Mouse (Mus musculus) kidney, postnatal 4 days (tissue): ENCODE results near the gene Cfap97d2.

Source experiments
- DNase-seq, 2 experiments: peaks; one replicate each; pipeline ENCODE4 v3.0.0; 2021; ENCODE audit warnings: mixed read lengths in 2 of 2

Cfap97d2 gene

DNA sequence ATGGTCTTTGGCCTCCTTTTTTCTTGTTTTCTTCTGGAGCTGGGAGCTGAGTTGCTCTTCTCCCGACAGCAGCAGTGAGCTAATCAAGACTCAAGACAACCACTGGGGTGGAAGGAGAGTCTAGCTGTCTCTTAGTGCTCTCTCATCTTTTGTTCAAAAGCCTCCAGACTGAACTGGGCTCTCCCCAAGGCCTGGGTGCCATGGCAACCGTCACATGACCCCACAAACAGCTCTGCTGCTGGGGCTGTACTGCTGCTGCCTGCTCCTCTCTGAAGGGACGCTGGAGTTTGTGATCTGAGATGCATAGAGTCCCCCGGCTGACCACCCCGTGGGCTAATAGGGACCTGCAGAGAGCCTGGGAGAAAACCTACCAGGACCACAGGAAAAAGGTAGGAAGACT is at the start of gene Cfap97d2:
Cfap97d2 (plus strand) TSS at position 222 of the 400 bp plus-strand sequence.
- peak; percentile 65 to 70 for DNase-seq

- DNase-seq: no peak
These were observed 48.2 kb upstream of the Cfap97d2 start for GRCm38 (mm10) chr8:13657479-13657878.

DNA sequence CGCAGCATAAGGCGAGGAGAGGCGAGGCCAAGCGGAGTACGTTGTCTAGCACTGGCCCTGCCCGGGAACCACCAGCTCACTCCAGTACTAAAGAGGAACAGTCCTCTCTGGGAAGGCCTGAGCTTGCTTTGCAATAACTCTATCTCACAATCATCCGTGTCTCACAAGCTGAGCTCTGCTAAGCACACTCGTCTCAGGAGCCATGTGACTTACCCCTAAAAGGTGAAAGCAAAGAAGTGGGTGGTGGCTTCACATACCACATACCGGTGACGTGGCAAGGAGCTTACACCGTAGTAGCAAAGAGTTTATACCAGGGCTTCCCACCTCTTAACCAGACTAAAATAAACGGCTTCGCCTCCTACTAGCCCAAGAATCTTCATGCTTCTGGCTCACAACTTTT is 45.4 kb upstream of the Cfap97d2 start:
- no peak for DNase-seq

GRCm38 (mm10) chr8:13664711-13665210 is 40.9 kb upstream of the Cfap97d2 start:
- DNase-seq: no peak

DNA sequence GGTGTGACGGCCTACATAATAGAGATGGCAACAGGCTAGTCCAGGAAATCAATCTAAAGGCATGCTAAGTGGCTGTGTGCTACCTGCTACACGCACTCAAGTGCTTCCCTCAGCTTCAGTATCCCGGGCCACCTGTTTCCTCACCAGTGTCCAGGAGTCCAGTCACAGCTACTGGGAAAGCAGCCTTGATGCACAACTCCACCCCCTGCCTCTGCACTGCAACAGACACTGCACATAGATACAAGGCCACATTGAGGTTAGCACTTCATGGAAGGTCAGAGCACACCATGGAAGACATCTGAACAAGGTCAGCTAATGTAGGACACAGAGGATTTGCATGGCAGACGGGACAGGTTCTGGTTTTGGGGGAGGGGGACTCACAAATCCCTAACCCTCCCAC is 40.2 kb upstream of the Cfap97d2 start:
- no peak for DNase-seq

DNA sequence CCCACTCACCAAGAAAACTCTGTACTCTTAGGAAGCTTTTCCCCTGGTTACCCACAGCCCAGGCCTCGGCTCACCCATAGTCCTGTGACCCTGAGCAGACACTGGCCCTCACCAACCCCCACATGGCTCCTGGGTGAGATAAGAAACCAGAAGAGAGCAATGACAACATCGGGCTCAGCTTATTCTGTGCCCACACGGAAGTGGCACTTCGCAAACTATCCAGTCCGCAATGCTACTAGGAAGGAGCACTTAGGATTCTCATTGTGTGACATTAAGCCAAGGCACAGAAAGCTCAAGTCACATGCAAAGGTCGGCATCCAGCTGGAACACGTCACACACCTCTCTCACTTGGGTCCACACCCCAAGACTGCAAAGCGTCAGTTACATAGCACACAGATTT is 39.7 kb upstream of the Cfap97d2 start:
- DNase-seq: no peak

- DNase-seq: peak; percentile 41 to 68
These were observed 37.8 kb upstream of the Cfap97d2 start for GRCm38 (mm10) chr8:13667917-13668316.

DNA sequence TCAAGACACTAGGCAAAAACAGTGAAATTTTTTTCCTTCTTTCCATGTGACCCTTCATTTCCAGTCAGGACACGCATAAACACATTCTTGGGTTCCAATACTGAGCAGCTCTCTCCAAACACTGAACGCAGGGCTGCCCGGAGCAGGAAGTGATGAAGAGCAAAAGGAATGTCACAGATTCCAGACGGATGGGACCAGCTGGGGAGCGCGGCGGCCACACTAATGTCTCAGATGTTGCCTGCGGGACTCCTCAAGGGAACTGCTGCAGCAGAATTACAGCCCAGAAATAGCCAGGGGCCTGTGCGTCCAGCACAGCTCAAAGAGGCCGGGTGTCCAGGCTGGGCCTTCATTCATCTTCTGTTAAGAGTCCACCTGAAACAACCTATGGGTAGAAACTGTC is 37.3 kb upstream of the Cfap97d2 start:
- DNase-seq: peak; percentile 75 to 85

DNA sequence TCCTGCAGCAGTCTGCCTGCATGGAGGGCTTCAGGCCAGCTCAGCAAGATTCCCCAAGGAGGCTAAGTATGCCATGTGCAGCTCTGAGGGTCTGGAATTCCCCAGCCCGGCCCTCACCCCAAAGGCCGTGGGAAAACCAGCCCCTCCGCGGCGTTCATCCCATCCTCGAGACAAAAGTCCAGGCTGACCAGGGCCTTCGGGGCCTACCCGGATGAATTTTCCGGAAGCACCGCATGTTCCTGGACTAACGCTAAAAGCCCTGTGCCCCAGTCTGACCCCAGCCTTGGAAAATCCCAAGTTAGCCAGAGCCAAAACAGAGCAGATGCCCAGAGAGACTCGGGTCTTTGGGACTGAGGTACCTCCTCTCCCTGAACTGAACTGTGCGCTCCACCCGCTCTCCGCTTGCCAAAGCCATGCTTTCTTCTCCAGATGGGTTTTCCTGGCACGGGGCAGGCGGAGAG is 35.6 kb upstream of the Cfap97d2 start:
- DNase-seq: peak; percentile 31 to 54

GRCm38 (mm10) chr8:13671246-13672003 is 34.3 kb upstream of the Cfap97d2 start:
- no peak for DNase-seq

DNA sequence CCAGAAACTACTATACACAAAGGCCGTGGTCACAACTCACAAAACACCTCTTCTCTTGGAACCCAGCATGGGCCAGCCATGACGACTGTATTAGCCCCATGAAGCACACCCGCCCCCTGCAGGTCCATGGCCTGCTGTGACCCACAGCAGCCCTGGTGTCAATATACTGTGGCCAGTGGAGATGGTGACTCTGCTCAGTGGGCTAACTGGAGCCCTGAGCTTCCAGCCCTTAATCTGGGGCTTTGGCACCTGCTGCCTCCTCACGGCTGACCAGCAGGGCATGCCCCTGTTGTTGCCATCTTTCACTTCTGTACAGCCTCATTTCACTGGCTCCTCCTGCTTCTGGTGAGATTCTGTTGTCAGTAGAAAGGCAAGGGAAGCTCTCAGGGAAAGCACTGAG is 32.5 kb upstream of the Cfap97d2 start:
- no peak for DNase-seq

- DNase-seq: peak in 1 of 2 experiments; percentile 51
These were observed 31.2 kb upstream of the Cfap97d2 start for GRCm38 (mm10) chr8:13674294-13675010.

DNA sequence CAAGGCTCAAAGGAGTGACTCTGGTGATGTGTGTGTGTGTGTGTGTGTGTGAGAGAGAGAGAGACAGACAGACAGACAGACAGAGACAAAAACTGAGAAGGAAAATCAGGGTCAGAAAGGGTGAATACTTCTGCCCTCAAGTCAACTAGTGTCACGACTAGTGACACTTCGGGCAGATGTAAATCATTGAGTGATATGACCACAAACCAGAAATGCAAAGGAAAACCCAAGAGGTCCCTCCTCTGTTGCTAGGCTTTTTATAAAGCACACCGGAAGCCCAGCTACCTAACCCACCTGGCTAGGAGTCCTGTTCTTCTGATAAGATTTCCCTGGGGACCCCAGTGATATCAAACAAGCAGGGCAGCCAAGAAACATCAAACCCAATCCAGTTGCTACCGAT is 30.6 kb upstream of the Cfap97d2 start:
- DNase-seq: no peak

GRCm38 (mm10) chr8:13675524-13675923 is 30.2 kb upstream of the Cfap97d2 start:
- DNase-seq: no peak

DNA sequence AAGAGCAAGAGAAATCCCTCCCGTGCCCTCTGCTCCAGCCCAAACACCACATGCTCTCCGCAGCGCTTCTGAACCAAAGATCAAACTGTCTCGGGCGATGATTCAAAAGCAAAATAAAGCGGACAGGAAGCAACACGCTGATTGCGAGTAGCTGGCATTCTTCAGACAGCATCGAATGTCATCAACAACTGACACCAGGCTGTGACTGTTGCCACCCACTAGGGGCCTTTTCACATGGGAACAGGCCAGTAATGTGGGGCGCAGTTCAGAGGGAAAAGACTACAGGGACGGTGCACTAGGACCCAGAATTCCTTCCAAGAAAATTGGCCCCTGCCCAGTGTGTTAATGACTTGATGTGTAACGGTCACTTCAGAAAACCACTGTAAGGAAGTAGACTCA is 29.4 kb upstream of the Cfap97d2 start:
- DNase-seq: peak; percentile 63 to 75

DNA sequence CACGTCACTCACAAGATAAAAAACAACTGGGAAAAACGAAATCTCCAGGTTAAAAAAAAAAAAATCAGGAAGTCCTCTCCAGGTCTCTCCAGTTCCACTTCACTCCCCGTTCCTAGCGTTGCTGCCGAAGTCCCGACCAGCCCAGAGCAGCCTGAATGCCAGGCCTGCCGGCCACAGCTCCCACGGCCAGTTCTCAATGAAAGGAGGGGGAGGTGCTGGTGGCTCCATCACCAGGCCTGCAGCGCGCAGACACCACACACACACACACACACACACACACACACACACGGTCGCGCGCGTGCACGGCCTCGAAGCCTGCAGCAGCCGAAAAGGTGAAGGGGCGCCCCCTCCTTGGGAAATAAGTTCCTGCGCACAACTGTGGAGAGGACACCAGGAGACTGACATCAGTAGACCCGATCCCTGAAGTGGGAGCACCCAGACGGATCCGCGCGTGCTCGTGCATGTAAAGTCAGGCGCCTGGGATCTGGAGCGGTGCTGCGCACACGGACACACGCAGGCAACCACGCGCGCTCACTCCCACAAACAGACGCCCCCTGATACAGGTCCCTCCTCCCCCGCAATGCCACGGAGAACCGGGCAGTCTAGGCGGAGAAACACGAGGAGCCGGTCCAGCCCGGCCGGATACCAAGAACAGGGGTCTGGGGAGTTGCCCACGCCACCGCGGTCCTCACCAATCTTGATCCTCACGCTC is 28.8 kb upstream of the Cfap97d2 start:
- peak; percentile 71 to 80 for DNase-seq

DNA sequence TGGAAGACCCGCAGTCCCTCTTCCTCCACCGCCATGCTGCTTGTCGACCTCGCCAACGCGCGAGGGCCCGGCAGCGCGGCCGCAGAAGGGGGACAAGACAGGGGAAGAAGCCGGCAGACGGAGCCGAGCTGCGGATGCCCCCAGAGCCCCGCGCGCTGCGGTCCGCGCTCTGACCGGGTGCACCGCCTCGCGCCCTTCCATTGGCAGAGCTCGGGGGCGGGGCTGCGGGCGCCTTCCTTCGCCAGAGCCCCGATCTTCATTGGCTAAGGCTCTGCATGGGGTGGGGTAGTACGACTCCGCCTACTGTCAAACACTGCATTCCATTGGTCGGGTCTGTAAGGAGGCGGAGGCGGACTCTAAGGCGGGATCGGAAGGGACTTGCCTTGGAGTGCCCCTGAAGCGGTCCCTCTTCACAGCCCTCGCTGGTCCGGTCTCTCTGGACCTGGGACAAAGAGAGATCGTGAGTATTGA is 28.2 kb upstream of the Cfap97d2 start, which contains the start of gene Rasa3:
Rasa3 (minus strand) TSS at position 191 of the 471 bp plus-strand sequence.
- DNase-seq: peak; percentile 94 to 97

GRCm38 (mm10) chr8:13678182-13678581 is 27.5 kb upstream of the Cfap97d2 start:
- DNase-seq: no peak

DNA sequence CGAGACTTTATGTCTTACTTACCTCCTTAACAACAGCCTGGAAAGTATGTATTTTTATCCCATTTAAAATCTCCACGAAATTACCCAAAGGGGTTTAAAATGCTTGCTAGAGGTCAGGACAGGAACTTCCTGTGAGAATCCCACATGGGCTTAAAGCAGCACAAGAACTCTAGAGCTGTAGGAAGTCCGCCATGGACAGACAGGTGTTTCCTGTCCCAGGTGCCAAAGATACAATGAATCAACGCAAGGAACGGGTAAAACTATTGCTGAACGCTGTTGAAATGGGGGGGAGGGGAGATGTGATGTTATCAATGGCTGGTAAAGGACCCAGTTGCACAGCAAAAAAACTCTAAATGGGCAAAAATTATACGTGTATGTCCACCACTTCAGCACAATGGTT is 21.6 kb upstream of the Cfap97d2 start:
- DNase-seq: no peak

GRCm38 (mm10) chr8:13685674-13686314 is 19.9 kb upstream of the Cfap97d2 start:
- no peak for DNase-seq

GRCm38 (mm10) chr8:13686426-13686825 is 19.3 kb upstream of the Cfap97d2 start:
- no peak for DNase-seq

- DNase-seq: no peak
These were observed 18.5 kb upstream of the Cfap97d2 start for GRCm38 (mm10) chr8:13687101-13687717.
